Mouse (Mus musculus) lung, postnatal 14 days (tissue): ENCODE results near the gene Gba2.

Experiments
- DNase-seq: peaks from one replicate; pipeline ENCODE4 v3.0.0; 2021

Gba2 gene

DNA sequence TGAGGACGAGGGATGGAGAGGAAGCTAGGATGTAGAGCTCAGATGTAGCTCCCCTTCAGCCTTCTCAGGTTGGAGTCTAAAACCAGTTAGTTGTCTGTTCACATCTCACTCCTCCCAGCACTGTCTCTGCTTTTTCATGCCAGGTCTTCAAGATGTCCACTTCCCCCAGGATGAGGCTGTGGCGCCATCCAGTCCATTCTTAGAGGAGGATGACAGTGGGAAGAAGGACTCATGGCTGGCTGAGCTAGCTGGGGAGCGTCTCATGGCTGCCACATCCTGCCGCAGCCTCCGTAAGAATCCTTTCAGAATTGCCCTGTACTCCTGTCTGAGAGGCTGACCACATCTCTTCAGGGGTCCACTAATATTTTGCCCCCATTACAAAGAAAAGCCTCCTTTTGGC, 2.0 kb upstream of the Gba2 start:
- DNase-seq = no peak

DNA sequence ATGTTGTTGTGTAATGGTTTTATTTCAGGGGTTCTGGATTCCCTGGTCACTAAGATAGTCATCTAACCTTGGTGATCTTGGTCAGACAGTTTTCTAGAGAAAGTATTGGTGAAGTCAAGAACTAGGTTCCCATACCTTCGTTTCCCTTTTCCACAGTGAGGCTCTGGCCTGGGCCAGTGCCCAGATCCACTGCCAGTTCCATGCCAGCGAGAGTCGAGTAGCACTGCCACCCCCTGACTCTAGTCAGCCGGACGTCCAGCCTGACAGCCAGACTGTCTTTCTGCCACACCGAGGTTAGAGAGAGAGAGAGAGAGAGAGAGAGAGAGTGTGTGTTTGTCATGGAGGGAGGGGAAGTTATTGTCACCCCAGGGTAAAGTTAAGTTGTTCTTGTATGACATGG, 1.1 kb upstream of the Gba2 start:
- no peak for DNase-seq

DNA sequence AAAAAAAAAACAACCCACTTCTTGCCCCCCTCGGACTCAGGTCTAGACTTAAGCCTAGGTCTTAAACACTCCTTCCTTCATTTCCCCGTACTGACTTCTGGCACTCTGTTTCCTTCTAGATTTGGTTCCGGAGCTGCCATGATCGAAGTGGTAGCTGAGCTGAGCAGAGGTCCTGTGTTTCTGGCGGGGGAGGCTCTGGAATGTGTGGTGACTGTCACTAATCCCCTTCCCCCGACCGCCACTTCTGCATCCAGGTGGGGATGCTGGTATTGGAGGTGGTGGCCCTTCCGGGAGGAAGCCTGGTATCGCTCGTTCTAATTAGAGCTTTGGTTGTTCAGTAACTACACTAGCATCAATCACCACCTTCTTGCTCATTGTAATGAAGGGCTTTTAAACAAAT, 583 bp upstream of the Gba2 start:
- DNase-seq = no peak

DNA sequence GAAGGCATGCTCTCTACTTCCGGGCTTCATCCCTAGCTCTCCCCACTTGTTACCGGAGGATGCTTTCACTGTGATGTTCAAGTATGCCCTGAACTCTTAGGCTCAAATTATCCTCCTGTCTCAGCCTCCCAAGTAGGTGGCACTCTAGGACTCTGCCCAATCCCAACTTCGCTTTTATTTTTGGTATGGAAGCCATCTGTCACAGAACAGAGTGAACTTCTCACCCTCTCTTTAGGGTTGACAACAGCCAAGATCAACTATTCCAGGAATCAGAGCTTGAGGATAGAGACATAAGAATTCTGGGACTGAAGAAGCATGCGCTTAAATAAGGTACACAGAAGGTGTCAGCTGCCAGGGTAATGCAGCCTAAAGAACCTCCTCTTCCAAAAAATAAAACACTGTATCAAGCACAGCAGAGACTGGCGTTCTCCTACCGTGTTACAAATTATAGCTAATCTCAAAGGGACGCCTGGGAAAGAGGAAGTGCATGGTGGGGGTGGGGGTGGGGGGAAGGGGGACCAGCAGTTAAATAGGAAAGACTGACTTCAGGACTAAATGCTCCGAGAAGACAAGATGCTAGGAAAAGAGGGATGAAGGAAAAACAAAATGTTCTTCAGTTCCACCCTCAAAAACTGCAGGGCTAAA, 1.3 kb downstream of the Gba2 start:
- DNase-seq = no peak

DNA sequence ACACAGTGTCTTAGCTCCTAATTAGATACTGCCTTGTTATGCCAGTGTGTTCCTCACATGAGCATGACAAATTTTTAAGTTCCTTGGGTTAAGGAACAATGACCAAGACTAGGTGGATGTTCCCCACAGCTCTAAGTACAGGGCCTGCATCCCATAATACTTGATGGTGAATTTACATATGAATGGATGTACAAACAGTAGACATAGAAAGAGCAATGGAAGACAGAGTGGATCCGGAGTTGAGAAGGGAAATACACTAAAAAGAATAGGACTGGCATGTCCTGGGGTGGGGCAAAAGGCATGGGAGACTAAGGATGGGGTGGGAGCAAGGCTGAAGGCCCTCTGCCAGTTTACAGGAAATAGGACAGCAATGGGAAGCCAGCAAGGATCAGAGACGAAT, 3.3 kb downstream of the Gba2 start:
- no peak for DNase-seq

DNA sequence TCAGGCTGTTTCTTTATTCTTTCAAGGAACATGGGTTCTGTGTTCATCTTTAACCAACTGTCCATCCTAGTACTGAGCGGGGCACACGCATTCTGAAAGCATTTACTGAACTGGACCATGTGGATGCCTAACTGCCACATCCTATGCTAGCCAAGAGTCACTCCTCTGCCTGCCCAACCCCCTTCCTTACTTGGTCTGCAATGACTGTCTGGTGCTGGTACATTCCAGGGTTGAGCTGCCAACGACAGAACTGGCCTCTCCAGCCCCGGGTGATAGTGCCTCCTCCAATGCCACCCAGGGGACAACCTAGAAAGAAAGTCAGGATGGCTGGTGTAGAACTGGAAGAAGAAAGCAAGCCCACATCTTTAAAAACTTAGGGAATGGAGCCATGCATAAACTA, 5.1 kb downstream of the Gba2 start:
- no peak for DNase-seq

DNA sequence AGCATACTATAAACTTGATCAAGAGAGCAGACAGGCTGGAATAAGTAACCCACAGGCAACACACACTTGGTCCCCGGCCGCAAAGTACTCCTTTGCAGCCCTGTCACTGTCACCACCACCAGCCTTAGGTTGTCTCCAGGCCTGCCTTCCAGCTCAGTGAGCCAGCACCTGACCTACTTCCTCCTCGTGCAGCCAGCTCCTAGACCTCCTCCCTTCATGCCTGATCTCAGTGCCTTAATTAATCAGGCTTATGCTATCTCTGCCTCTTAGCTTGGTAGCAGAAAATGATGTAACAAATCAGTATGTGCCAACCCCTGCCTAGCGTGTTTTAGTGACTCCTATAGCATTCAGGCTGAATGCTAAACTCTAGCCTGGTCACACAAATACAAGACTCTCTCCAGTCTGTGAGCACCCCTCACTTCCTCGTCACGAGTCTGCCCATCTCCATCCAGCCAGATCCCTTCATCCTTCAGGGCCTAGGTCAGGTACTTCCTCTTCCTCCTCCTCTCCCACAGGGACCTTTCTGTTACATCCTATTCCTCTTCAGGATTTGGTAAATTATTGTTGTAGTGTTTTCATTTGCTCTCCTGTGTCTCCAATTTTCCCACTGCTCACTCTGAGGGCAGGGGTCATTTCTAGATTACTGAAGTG, 7.2 kb downstream of the Gba2 start:
- DNase-seq = no peak

DNA sequence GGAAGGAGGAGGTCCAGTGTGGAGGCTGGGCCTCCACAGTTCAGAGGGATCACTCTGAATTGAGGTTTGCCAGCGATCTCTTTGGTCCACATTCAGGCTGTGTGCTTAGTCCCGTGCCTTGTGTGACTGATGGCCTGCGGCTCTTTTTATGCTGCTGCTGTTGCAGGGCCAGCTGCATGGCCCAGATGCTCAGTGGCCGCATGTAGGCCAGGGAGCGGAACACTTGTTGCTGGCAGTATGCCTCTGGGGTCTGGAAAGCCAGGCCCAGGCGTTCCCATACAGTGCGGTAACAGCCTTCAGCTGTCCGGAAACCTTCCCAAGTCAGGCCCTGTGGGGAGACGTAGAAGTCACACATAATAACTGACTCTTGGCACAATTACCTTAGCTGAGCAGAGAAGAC, 11.5 kb downstream of the Gba2 start:
- no peak for DNase-seq

DNA sequence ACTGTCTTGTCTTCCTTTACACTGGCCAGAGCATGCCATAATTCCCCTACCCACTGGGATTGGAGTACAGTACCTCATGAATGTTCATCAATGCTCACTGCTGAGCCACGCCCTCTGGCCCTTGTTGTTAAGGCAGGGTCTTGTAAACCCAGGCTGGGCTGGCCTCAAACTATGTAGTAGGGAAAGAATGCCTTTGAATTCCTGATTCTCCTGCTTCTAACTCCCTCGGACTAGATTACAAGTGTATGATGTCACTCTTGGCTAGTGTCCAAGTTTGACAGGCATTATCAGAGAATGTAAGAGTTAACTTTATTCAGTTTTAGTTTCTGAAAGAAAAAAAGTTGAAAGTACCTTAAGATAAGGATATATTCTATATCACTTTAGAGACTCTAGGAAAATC, 14.4 kb downstream of the Gba2 start:
- no peak for DNase-seq

DNA sequence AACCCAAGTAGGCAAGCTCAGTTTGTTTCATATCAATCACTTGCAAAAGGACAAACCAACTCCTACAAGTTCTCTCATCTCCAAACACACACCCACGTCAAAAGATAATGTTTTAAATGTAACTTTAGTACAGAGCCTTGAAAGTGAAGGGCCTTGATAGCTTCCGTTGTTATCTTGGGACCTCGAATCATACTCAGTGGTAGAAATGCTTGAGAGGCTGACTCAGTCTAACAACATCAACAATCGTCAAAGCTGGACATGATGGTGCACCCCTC, 15.1 kb downstream of the Gba2 start:
- no peak for DNase-seq

DNA sequence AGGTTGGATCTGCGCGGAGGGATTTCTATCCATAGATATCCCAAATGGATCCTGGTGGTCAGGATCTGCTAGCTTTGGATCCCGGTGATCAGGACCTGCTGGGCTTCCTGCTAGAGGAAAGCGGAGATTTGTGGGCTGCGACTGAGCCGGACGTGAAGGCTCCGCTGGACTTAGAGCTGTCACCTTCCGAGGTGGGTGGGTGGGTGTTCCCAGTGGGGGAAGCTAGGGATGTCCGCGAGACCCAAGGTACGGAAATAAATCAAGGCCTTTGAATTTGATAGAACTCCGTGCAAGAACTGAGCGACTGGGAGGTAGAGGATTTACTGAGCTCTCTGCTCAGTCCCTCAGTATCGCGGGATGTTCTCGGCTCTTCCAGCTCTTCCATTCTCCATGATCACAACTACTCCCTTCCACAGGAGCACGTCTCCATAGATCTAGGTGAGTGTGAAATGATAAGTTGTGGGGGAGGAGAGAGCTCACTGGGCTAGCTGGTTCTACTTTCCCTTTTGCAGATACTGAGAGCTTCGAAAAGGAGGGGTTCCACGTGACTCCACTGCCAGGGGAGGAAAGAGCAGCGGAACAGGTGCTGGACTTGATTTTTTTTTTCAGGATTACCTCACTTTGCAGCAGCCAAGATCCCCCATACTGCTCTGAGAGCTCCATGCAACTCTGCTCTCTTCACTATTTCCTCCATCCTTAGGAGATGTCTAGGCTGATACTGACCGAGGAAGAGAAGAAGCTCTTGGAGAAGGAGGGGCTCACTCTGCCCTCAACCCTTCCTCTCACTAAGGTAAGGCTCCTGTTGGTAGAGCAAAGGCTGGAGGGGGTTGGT, 15.7 kb downstream of the Gba2 start:
- no peak for DNase-seq

DNA sequence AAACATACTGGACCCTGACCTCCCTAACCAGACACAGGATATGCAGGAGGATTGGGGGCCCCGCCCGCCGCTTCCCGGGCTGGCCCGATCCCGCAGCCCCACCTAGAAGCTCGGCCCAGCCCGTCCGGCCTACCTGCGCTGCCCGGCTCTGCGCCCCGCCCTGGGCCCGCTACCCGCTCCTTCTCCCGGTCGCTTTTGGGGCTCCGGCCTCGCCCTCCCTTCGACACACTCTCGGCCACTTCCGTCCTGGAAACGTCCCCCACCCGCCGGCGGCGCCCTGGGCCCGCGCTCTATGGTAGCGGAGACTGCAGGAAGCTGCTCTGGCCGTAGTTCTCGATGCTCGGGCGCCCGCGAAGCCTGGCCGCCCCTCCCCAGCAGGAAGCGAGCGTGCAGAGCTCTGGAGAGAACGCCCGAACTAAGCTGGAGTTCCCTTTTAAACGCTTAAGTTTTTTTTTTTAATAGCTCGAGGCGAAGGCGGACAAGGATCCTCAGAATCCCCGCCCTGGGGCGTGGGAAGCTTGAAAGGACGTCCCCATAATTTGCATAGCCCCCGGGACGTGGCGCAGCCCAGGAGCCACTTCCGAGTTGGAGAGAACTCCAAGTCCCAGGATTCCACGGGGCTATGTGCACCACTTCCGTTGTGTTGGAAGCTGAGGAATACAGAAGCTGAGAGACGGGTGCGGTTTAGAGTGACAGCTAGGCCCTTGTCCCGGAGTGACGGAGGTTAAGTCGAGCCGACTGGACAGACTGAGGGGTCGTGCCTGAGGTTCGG, 16.5 kb downstream of the Gba2 start, which contains the start of the genes Creb3 and Tln1:
Gene Creb3 (plus strand): TSS at position 336 of the 772 bp plus-strand sequence.
Gene Tln1 (minus strand): TSS at position 695 of the 772 bp plus-strand sequence.
- peak; percentile 93 for DNase-seq

DNA sequence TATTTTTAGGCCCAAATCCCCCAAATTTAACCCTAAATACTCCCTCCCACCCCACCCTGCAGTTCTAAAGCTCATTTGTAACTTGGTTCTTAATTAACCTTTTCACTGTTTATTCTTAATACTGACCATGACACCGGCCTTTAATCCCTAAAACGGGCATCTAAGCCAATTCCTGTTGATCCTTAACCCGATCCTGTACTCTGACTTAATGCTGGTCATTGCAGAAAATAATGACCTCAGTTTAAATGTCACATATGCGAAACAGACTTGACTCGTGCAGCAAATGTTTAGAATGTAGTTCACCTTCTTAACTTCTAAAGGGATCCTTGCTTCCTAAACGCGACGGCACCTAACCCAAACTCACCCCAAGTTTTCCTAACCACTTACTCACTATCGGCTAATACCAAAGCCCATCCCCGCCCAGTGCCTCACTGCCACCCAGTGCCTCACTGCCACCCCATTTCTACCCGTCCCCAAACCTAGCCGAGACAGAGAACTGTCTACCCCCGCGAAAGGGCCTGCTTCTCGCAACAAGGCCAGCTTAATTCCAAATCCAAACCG, 17.2 kb downstream of the Gba2 start:
- no peak for DNase-seq

DNA sequence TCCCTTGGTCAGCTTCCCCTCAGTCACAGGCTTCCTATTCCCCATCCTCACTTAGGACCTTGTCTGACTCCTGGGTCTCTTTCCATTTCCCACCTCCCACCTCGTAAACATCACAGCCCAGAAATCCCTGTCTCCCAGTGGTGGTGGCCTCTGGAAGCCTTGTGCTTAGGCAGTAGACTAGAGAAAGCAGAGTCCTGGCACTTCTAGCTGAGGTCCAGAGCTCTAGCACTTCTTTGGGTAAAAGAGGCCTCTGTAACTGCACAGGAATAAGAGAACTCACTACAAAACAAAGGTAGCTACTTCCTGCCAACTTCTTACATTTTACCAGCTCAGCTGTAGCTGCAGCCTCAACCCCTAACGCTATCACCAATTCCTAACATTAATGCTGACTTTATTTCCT, 17.7 kb downstream of the Gba2 start:
- no peak for DNase-seq

DNA sequence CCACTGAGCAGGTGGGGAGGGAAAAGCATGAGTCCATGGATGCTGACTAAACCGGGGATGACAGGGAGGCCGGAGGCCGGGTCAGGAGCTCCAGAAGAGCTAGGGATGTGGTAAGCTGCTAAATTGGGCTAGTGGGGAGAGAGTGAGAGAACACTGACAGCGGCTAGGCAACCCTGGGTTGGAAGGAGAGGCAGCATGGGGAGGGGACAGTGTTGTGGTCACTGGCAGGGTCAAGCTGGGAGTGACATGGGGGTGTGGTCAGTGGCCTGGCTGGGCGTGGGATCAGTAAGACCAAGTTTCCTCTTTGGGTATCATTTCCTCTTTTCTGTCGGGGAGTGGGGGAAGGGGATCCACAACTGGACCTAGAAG, 18.4 kb downstream of the Gba2 start:
- peak; percentile 67 for DNase-seq

DNA sequence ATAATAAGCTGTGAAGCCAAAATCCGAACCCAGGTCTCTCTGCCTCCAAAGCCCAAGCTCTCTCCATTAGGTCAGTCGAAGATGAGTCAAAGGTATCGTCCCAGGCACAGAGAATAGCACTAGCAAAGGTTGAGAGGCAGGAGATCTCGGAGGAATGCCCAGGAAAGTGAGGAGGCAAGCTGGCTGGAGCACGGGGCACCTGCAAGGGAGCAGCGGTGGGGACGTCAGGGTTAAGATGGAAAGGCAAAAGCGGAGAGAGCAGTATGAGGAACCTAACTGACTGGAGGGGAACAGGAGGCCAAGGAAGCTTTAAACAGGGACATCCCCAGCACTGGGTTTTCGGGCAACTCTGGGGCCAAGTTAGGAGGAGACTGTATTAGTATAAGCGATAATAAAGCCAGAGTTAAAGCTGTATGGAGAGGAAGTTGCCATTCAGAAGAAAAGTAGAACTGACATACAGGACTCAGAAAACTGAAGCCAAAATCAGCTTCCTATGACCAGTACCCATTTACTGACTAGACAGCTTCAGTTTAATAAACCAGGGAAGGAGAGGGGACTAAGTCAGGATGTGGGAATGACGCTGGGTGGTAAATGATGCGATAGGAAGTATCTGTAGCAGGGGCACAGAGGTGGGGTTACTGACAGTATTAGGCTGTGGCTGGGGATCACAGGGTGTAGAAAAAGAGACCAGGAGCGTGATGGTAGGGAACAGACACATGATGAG, 19.0 kb downstream of the Gba2 start:
- DNase-seq = no peak

DNA sequence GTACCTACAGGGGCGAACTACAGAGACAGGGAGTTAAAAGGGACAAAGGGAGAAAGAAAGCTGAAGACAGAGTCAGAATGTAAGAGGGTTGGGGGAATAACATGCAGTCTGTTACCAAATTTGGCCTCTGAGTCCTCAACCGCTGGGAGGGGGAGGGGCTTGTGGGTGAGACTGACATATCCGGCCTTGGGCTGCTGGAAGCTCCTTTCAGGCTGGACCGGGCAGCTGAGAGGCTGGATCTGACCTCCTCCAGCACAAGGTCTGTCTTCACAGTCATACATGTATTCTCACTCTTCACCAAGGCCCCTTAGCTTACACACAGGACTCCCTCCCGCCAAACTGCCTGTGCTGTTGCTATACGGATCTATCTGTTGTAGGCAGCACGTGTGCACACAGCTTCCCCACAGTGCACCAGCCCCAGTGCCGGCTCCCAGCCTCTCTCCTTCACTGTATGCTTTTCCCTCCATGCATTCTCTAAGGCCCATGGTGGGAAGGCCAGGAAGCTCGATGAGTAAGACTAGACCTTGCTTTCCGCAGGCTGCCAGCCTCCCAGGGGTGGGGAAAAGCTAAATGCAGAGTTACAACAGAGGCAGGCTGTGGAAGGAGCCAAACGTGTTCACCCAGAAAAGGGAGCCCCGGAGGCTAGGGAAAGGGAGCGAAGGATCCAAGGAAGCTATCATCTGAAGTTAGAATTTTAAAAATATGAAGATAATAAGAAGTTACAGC, 19.9 kb downstream of the Gba2 start:
- peak; percentile 82 for DNase-seq

DNA sequence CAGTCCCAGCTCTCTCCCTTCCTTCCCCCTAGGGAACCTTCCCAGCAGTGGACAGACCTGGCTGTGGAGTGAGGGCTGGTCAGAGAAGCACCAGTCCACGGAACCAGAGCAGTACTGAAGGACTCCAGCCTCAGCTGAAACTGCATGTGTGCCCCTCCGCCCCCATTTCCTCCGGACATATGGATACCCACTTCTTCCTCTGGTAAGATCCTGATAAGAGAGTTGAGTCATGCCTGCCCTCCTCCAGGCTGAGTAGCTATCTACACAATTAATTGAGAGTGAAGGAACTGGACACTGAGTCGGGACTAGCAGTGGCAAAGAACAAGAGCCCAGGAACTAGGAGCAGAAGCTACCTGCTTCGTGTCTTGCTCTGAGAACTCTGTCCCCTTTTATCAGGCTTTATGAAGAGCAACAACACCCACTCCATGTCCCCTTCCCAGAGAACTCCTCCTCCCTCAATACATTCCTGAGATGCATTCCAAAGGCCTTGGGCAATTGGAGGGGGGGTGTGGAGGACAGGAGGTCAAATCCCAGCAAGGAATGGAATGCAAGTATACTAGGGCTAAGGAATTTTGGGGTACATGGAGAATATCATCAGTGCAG, 20.5 kb downstream of the Gba2 start:
- peak; percentile 56 for DNase-seq

DNA sequence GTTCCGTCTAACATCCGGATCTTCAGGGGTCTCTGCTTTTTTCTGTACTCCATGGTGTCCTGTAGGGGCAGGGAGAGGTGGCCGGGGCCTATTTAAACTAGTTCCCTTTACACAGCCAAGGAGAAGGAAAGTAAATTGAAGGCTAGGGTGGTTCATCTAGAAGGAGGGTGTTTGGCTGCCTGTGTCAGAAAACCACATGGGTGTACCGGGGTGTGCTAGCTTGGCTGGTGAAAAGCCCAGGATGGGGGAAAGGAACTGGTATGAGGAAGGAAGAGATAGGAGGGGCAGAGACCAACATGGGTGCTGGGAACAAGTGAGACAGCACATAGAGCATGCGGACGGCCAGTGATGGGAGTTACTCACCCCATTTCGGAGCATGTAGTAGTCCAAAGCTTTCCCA, 22.7 kb downstream of the Gba2 start:
- DNase-seq = no peak

DNA sequence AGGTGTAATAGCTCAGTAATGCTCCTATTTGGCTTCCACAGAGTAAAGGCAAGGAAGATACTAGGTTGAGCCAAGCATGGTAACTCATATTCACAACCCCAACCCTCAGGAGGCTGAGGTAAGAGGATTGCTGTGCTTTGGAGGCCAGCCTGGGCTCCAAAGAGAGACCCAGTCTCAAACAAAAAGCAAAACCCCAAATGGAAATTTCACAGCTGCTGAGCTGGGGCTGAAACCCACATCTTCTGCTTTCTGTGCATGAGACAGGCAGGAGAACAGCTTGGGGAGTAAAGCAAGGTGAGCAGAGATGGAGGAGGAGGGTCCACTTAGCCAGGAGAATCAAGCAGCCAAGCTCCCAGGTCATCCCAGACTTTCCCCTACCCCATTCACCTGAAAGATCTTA, 24.8 kb downstream of the Gba2 start:
- DNase-seq = no peak

DNA sequence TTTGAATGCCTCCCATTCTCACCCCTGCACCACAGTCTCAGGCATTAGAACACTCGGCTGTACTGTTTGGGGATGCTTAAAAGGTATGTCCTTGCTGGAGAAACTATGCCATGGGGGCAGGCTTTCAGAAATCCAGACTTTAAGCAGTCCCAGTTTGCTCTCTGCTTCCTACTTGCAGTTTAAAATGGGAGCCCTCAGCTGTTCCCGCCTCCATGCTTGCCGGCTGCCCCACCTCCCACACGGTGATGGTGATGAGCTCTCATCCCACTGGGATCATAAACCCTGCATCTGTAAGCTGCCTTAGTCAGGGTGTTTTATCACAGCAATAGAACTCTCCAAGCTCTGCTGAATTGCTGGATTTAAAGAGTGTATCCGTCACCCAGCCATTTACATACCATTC, 26.2 kb downstream of the Gba2 start:
- DNase-seq = no peak
